Mouse (Mus musculus): ENCODE measurements at regions not wholly inside any gene's neighbourhood (a gene's known extent, or its start where the extent isn't known, plus 50 kb on each side); places are given as distances from the start of the nearest gene placed in this dataset.
A peak's percentile ranks its signal among the peaks of the same experiment; 100 is the strongest.

DNA sequence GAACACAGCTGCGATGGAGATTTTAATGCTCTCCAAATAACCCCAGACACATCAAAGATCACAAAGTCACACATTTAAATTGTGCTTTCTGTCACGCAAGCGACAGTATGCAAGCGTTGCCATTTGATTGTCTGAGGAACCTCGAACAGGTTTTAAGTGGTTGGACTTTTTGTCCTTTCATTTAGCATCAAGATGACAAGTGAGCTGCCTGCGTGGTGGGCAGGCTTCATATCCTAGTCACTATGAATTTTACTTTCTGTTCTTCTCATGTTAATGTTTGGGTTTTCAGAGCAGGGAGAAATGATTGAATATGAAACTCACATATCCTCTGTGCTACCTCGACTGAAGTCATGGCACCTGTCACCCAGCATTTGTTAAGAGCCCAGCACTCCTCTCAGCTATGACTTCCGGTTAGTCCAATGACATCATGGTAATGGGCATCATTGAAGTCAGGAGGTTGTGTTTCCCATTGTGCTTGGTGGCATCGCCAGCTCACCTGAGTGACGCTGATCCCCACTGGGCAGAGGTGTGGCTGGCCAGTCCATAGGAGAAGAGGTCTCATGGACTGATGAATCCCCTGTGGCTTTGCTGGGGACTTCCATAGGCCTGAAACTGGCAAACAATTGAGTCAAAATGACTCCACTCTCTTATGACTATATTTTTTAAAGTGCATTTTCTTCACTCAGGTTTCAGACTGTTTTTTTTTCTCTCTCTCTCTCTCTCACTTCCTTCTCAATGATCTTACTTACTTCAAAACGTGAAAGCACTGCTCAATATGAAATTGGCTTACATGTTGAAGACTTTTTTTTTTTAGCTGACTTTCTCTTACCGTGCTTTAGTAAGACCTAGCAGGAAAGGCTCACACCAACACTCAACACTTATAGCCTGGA is 209.1 kb upstream of the Id2 start:
- Histone ChIP-seq H3K9me3 (no peaks in the 10 kb centered on the region), H3K4me3 (replicated peaks) (no peak overlapping the region), H3K4me1 (peaks cover 3% of the 10 kb centered on the region; the same call in 1 of the 2 replicates), H3K27ac (no peak overlapping the region), H3K9ac (no peak overlapping the region), H3K36me3 (no peaks in the 10 kb centered on the region), H3K27me3 (replicated peaks) (no peaks in the 10 kb centered on the region), H3K4me2 (no peak overlapping the region)
- ATAC-seq (ENCODE audit: insufficient read depth, low FRiP score, low read depth), result no peak
- WGBS, result 76% methylated on average over 12 of the region's 12 CpGs

DNA sequence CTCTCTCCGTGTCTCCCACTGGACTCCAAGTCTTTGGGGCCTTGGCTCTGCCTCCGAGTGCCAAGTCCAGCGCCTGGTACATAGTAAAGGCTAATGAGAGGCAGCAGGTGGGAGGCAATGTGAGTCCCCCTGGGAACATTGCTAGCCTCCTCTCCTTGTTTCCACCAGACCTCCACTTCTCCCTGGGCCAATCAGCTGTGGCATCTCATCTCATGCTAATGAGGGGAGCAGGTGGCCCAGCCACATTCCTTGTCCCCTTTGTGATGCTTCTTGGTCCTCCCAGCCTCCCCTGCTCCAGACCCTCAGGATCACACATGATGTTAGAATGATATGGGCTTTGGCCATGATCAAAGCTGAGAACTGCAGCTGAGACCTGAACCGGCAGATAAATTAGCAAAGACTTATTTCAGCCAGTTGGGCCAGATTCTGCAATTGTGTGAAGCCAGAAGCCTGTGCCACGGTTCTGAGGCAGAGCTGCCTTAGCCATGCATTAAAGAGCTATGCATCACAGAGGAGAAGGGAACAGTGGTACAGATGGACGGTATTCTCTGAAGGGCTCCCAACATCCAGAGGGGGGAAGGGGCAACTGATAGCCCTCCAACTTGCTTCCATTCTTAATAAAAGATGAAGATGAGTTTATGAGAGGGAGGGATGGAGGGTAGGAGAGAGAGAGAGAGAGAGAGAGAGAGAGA is 208.0 kb upstream of the Id2 start:
- ATAC-seq (ENCODE audit: insufficient read depth, low FRiP score, low read depth), result no peak
- WGBS, result 78% methylated on average over 6 of the region's 6 CpGs

DNA sequence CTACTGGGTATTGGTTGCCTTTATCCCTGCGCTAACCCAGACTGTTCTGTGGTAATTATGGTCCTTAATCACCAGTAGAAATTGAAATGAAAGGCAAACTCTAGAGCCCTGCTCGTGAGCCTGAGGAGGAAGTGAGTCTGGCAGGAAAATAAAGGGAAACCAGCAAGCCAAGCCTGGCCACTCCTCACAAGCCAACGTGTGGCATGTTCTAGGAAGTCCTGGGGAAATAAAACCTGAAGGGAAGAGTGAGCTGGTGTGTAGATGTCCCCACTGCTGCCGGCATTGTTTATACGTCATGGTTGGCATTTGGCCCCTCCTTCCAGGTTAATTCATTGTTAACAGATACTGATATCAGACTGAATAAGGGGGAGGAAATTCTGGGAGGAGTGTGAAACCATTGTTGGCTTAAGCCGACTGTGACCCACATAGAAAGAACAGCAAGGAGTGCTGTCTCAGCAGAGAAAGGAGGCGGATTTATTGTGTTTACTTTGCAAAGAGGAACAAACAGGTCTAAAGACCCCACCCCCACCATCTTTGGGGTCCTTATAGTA is 206.6 kb upstream of the Id2 start:
- Histone ChIP-seq H3K36me3 (no peaks in the 10 kb centered on the region), H3K9ac (no peak overlapping the region), H3K27ac (no peak overlapping the region), H3K27me3 (replicated peaks) (no peaks in the 10 kb centered on the region), H3K9me3 (no peaks in the 10 kb centered on the region), H3K4me3 (replicated peaks) (no peak overlapping the region), H3K4me1 (peaks cover 5% of the 10 kb centered on the region), H3K4me2 (no peak overlapping the region)
- ATAC-seq (ENCODE audit: insufficient read depth, low FRiP score, low read depth), result 0 out of 2 replicates have a peak, but pooled peaks have one; percentile 27
- 35% methylated on average over 7 of the region's 7 CpGs for WGBS

More for the DNA sequence above, 208.0 kb upstream of the Id2 start:
- H3K4me3 ChIP-seq (replicated peaks), result no peak overlapping the region
- no peaks in the 10 kb centered on the region for H3K9me3 ChIP-seq
- H3K27ac ChIP-seq, result no peak overlapping the region
- no peaks in the 10 kb centered on the region for H3K36me3 ChIP-seq
- H3K4me2 ChIP-seq, result no peak overlapping the region
- H3K4me1 ChIP-seq, result peaks cover 4% of the 10 kb centered on the region
- H3K9ac ChIP-seq, result no peak overlapping the region
- H3K27me3 ChIP-seq (replicated peaks), result no peaks in the 10 kb centered on the region

DNA sequence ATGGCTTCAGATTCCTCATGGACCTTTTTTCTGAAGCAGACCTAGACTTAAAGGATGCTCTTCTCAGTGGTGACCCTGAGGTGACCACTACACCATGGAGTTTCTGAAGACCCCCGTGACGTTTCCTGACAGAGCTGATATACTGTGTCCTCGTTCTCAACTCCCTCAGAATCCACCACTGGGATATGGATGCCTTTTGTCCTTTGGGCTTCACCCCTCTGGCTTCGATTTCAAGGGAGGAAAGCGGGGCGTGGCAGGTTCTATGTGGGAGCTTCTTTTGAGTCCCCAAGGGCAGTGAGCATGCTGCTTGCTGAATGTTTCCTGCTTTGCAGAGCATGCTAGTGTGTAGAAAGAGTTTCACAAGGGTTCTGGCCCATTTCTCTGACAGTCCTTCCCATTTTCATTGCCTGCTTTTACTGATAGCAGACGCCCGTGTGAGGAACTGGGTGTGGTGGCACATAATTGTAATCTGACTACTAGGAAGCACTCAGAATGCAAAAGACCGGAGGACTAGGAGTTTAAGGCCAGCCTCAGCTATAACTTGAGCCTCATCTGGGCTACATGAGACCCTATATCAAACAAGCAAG is 204.0 kb upstream of the Id2 start:
- Histone ChIP-seq H3K27me3 (replicated peaks) (no peaks in the 10 kb centered on the region), H3K9ac (no peak overlapping the region), H3K36me3 (no peaks in the 10 kb centered on the region), H3K4me3 (replicated peaks) (no peak overlapping the region), H3K9me3 (no peaks in the 10 kb centered on the region), H3K27ac (no peak overlapping the region), H3K4me2 (no peak overlapping the region), H3K4me1 (peaks cover 5% of the 10 kb centered on the region)
- no peak for ATAC-seq (ENCODE audit: insufficient read depth, low FRiP score, low read depth)
- WGBS, result 62% methylated on average over 9 of the region's 9 CpGs

DNA sequence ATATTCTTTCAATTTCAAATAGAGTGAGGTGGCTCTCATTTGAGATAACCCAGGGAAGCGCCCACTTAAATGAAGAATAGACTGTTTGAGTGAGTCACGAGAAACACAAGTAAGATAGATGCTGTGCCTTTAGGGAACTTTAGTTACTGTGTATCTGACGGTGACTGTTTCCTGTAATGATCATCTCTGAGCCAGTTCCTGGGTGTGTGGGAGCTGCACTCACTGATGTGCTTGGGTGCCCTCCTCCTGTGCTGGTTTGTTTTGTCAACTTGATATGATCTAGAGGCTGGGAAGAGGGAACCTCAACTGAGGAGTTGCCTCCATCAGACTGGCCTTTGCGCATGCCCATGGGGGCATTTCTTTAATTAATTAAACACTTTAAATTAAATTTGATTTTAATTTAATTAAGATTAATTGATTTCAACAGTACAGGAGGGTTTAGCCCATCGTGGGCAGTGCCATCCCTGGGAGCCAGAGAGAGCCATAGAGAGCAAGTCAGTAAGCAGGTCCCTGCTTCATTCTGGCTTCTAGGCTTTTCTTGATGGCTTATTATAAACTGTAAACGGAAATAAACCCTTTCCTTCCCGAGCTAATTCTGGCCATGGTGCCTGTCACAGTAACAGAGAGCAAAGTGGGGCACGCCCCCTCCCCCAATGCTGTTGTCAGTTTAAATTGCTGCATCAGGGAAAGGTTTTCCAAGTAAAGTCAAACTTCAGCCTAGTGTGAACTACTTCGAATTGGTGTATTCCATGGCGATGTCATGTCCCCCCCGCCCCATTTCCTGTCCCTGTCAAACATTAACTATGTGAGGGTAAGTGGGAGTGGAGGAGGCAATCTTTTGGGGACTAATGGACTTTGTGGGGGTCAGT is 202.9 kb upstream of the Id2 start:
- Histone ChIP-seq H3K4me1 (peaks cover 5% of the 10 kb centered on the region), H3K4me3 (replicated peaks) (no peak overlapping the region), H3K36me3 (no peaks in the 10 kb centered on the region), H3K27me3 (replicated peaks) (no peaks in the 10 kb centered on the region), H3K27ac (no peak overlapping the region), H3K9ac (no peak overlapping the region), H3K9me3 (no peaks in the 10 kb centered on the region), H3K4me2 (no peak overlapping the region)
- 49% methylated on average over 11 of the region's 11 CpGs for WGBS
- no peak for ATAC-seq (ENCODE audit: insufficient read depth, low FRiP score, low read depth)

DNA sequence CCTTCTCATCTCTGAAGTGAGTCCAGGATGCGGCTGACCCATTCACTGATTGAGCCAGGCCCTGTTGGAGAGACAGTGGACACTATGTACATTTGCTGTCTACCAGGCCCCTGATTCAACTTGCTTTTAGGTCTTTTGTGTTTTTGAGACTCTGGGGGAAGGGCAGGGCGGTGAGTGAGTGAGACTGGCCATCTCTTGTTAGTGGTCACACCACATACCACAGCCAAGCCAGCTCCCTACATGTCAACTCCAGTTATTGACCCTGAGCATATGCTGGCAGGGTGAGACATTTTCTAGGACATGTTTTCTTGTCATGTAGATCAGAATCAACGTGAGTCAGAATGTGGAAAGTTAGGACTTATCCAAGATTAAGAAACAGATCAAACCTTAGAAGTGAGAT is 201.8 kb upstream of the Id2 start:
- Histone ChIP-seq H3K27ac (no peak overlapping the region), H3K4me3 (replicated peaks) (no peak overlapping the region)
- 89% methylated on average over 3 of the region's 3 CpGs for WGBS

DNA sequence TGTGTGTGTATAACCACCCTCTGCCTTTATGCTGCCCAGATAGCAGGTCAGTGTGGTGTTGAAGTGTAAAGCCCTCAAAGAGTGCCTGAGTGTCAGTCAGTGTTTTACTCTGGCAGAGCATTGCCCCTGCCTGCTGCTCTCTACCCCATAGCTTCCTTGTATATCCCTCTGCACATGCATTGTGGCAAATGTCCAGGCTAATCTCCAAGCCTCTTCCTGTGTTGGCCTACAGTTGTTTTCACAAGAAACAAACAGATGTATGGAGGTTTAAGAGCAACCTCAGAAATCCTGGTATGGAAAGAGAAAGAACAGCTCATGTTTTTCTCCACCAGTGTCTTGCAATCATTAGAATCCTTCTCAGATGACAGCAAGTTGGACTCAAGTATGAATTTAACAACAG is 201.0 kb upstream of the Id2 start:
- H3K4me2 ChIP-seq, result no peak overlapping the region
- H3K4me3 ChIP-seq (replicated peaks), result no peak overlapping the region
- no peak overlapping the region for H3K27ac ChIP-seq
- no peak for ATAC-seq (ENCODE audit: insufficient read depth, low FRiP score, low read depth)
- no peaks in the 10 kb centered on the region for H3K9me3 ChIP-seq
- no peak overlapping the region for H3K9ac ChIP-seq
- H3K4me1 ChIP-seq, result peaks cover 5% of the 10 kb centered on the region; the same call in 1 of the 2 replicates
- no peaks in the 10 kb centered on the region for H3K36me3 ChIP-seq
- no peaks in the 10 kb centered on the region for H3K27me3 ChIP-seq (replicated peaks)

More for the DNA sequence above, 201.8 kb upstream of the Id2 start:
- H3K9ac ChIP-seq, result no peak overlapping the region
- no peaks in the 10 kb centered on the region for H3K9me3 ChIP-seq
- no peak overlapping the region for H3K4me2 ChIP-seq
- no peak for ATAC-seq (ENCODE audit: insufficient read depth, low FRiP score, low read depth)
- H3K27me3 ChIP-seq (replicated peaks), result no peaks in the 10 kb centered on the region
- H3K4me1 ChIP-seq, result peaks cover 5% of the 10 kb centered on the region
- H3K36me3 ChIP-seq, result no peaks in the 10 kb centered on the region

DNA sequence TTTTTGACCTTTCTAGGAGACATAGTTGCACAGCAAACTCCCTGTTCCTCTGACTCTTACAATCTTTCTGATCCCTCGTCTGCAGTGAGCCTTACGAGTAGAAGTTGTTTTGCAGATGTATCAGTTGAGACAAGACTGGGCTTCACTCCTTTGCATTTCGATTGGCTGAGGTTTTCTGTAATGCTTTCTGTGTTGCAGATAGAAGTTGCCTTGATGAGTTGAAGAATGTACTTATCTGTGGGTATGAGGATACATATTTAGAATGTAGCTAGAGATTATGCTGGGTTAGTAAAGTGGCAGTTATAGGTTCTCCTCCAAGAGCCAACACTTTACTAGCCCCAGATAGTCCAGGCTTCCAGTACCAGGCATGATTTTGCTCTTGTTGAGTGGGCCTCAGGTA is 199.7 kb upstream of the Id2 start:
- Histone ChIP-seq H3K4me1 (peaks cover 5% of the 10 kb centered on the region; the same call in 1 of the 2 replicates), H3K36me3 (no peaks in the 10 kb centered on the region), H3K4me2 (no peak overlapping the region), H3K27ac (no peak overlapping the region), H3K27me3 (replicated peaks) (no peaks in the 10 kb centered on the region), H3K9me3 (no peaks in the 10 kb centered on the region), H3K4me3 (replicated peaks) (no peak overlapping the region), H3K9ac (no peak overlapping the region)
- 86% methylated on average over 3 of the region's 3 CpGs for WGBS
- ATAC-seq (ENCODE audit: insufficient read depth, low FRiP score, low read depth), result no peak

DNA sequence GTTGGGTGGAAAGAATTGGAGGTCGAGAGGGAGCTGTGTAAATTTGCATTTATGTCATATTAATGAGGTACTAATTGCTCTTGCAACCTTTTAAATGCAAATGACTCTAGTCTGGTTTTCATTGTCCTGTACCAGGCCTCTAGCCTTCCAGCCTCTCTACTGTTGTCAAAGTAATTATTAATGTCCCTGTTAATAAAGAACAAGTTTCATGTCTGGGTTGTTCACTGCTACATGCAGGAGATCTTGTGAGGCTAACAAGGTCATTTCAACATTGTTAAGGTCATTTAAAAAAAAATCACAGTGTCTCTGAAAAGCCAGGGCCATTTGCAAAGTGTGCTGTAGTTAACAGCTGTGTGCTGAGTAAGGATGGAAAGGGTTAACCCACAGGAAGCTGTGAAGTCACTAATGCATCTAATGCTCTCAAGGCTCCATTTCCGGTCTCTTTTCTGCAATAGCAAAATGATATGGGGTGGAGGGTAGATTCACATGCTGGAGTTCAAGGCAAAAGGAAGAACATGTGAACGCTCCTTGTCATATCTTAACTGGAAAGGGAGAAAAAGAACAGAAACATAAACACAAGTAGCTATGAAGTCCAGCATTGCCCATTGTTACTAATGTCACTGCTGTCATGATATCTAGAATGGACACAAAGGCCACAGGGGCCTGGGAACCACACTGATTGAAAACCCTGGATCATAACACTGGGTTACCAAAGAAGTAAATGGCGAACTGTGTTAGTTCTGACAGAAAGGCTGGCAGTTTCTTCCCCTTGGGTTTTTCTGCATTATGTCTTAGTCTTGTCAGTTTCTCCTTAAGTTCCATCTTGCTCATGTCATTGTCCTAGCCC is 197.5 kb upstream of the Id2 start:
- ATAC-seq (ENCODE audit: insufficient read depth, low FRiP score, low read depth), result no peak
- Histone ChIP-seq H3K4me3 (replicated peaks) (no peak overlapping the region), H3K36me3 (no peaks in the 10 kb centered on the region), H3K27ac (no peak overlapping the region), H3K4me2 (no peak overlapping the region), H3K27me3 (replicated peaks) (no peaks in the 10 kb centered on the region), H3K4me1 (no peaks in the 10 kb centered on the region; the same call in 1 of the 2 replicates), H3K9ac (no peak overlapping the region), H3K9me3 (no peaks in the 10 kb centered on the region)
- WGBS, result 53% methylated on average over 4 of the region's 4 CpGs

DNA sequence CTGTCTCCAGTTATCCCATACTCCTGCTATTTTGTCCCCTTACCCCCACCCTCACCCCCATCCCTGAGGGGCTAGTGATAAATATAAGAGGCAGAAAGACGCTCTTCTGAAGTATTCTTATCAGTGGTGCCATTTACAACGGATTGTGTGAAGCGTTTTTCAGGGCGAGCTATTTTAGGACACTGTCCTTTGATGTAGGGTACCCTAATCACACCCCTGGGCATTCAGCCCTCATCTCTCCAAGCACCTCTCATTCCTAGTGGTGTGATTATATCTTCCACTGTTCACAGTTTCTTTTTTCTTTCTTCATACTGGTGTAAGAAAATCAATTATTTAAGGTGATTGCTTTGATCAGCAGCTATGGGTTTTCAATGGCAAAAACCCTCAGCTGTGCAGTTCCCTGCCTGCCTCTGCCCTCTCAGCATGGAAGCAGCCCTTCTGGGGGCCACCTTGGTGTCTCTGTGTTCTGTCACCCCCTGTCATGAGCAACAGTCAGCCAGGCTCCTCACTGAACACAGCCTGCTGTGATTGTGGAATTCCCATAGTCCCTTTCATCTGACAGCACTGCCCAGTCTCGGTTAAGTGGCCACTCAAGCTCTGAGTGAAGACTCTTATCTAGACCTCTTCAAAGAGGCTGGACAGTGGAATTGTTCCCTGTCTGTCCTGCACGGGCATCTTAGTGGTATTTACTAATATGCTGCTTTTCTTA is 196.7 kb upstream of the Id2 start:
- Histone ChIP-seq H3K36me3 (no peaks in the 10 kb centered on the region), H3K9me3 (no peaks in the 10 kb centered on the region), H3K4me2 (no peak overlapping the region), H3K9ac (no peak overlapping the region), H3K27me3 (replicated peaks) (no peaks in the 10 kb centered on the region), H3K4me3 (replicated peaks) (no peak overlapping the region), H3K27ac (no peak overlapping the region), H3K4me1 (no peaks in the 10 kb centered on the region; the same call in 1 of the 2 replicates)
- ATAC-seq (ENCODE audit: insufficient read depth, low FRiP score, low read depth), result no peak
- 45% methylated on average over 6 of the region's 6 CpGs for WGBS
